8 mouse cellular contexts compared by ENCODE assay signal in genomic region chr13:101691669-101692068, GRCm38 (mm10).
DNase-seq lines count a peak whose midpoint lies in the region; ATAC-seq and TF ChIP-seq lines count a peak whose summit lies in the region.

No protein-coding gene starts in this region.

- H3K9ac ChIP-seq in hindbrain, embryonic 12.5 days, result no peak overlapping the region
- H3K9ac ChIP-seq in midbrain, embryonic 15.5 days, result peak overlapping the region; percentile 47

- TF ChIP-seq CTCF in kidney, adult 2 months (conservative IDR thresholded peaks at IDR 0.05; ENCODE audit: insufficient read depth, insufficient read length, low read depth, low read length), result no peak

- H3K27ac ChIP-seq in kidney, adult 2 months (ENCODE audit: insufficient read depth, low read depth, low read length), result peak overlapping the region; percentile 55
- peak overlapping the region; percentile 70; the same call in 1 of the 2 replicates for H3K27ac ChIP-seq in hindbrain, embryonic 12.5 days
- peak overlapping the region; percentile 86 for H3K27ac ChIP-seq in midbrain, embryonic 15.5 days

- peak overlapping the region; percentile 34 for H3K4me3 ChIP-seq in kidney, adult 2 months (ENCODE audit: insufficient read depth, low read depth, low read length)
- H3K4me3 ChIP-seq in hindbrain, embryonic 12.5 days, result peak overlapping the region; percentile 54
- peak overlapping the region; percentile 55 for H3K4me3 ChIP-seq in midbrain, embryonic 15.5 days

- peaks cover 7% of the 10 kb centered on the region; the same call in 1 of the 2 replicates for H3K36me3 ChIP-seq in kidney, adult 2 months (ENCODE audit: control insufficient read depth, insufficient read depth, low read length)
- peaks cover 18% of the 10 kb centered on the region for H3K36me3 ChIP-seq in hindbrain, embryonic 12.5 days
- peaks cover 7% of the 10 kb centered on the region; the same call in 1 of the 2 replicates for H3K36me3 ChIP-seq in midbrain, embryonic 15.5 days (replicated peaks)

- no peaks in the 10 kb centered on the region for H3K9me3 ChIP-seq in hindbrain, embryonic 12.5 days (replicated peaks)
- H3K9me3 ChIP-seq in midbrain, embryonic 15.5 days, result no peaks in the 10 kb centered on the region

- TF ChIP-seq POLR2A in kidney, adult 2 months (IDR thresholded peaks at IDR 0.05; ENCODE audit: low read depth, low read length), result no peak

- no peak for DNase-seq in kidney, adult 2 months
- DNase-seq in kidney, adult 8-10 months, result no peak
- DNase-seq in cerebellum, adult 9-10 months, result peak; percentile 67
- DNase-seq in embryo, embryonic 9.5 days (ENCODE audit: extremely low spot score), result no peak
- DNase-seq in frontal cortex, postnatal 36 days (ENCODE audit: low spot score in 2 of 2), result no peak
- DNase-seq in frontal cortex, postnatal 14 days (ENCODE audit: low spot score in 2 of 2), result no peak

- WGBS in kidney, adult 2 months, result 46% methylated on average over 6 of the region's 6 CpGs
- WGBS in hindbrain, embryonic 12.5 days, result 34% methylated on average over 6 of the region's 6 CpGs
- WGBS in midbrain, embryonic 15.5 days, result 17% methylated on average over 6 of the region's 6 CpGs

- peaks cover 20% of the 10 kb centered on the region; the same call in 1 of the 2 replicates for H3K4me1 ChIP-seq in kidney, adult 2 months (ENCODE audit: control insufficient read depth, insufficient read depth, low read length)
- peaks cover 41% of the 10 kb centered on the region for H3K4me1 ChIP-seq in hindbrain, embryonic 12.5 days
- H3K4me1 ChIP-seq in midbrain, embryonic 15.5 days, result peaks cover 42% of the 10 kb centered on the region

- H3K4me2 ChIP-seq in hindbrain, embryonic 12.5 days (replicated peaks), result peak overlapping the region; percentile 95
- peak overlapping the region; percentile 95 for H3K4me2 ChIP-seq in midbrain, embryonic 15.5 days

- no peak for ATAC-seq in hindbrain, embryonic 12.5 days (ENCODE audit: low FRiP score)
- no peak for ATAC-seq in midbrain, embryonic 15.5 days (replicated peaks)

- H3K27me3 ChIP-seq in kidney, adult 2 months (replicated peaks; ENCODE audit: control insufficient read depth, insufficient read depth, low read length), result no peaks in the 10 kb centered on the region
- H3K27me3 ChIP-seq in hindbrain, embryonic 12.5 days, result no peaks in the 10 kb centered on the region
- H3K27me3 ChIP-seq in midbrain, embryonic 15.5 days (replicated peaks), result no peaks in the 10 kb centered on the region
